Mouse (Mus musculus): ENCODE results near the gene Gm11060. TPM values are rescaled to one million over a fixed set of nuclear protein-coding genes. Genes with fewer than 3 reads are reported as not detected.

Gm11060 gene
- total RNA-seq, 1 experiment from 2014 or later = not detected

GRCm38 (mm10) chr2:105117669-105118068 is 25.9 kb downstream of the Gm11060 start:
- DNase-seq = no peak

- no peak for DNase-seq
These were observed 30.4 kb downstream of the Gm11060 start for GRCm38 (mm10) chr2:105122216-105122615.

- DNase-seq = peak; percentile 24
These were observed 31.1 kb downstream of the Gm11060 start for GRCm38 (mm10) chr2:105122886-105123285.

GRCm38 (mm10) chr2:105123431-105123830 is 31.6 kb downstream of the Gm11060 start:
- no peak for DNase-seq

GRCm38 (mm10) chr2:105123881-105124280 is 32.1 kb downstream of the Gm11060 start:
- DNase-seq = no peak

GRCm38 (mm10) chr2:105124391-105124790 is 32.6 kb downstream of the Gm11060 start:
- DNase-seq = no peak

GRCm38 (mm10) chr2:105125205-105125604 is 33.4 kb downstream of the Gm11060 start:
- no peak for DNase-seq

- no peak for DNase-seq
These were observed 33.8 kb downstream of the Gm11060 start for GRCm38 (mm10) chr2:105125641-105126040.

GRCm38 (mm10) chr2:105126279-105126678 is 34.5 kb downstream of the Gm11060 start, which contains the start of gene Wt1:
Gene Wt1 (plus strand): TSS chr2:105126529.
- peak; percentile 52 for DNase-seq

GRCm38 (mm10) chr2:105126691-105127530 is 35.1 kb downstream of the Gm11060 start:
- peak; percentile 24 for DNase-seq

GRCm38 (mm10) chr2:105127531-105128480 is 36.0 kb downstream of the Gm11060 start:
- no peak for DNase-seq

GRCm38 (mm10) chr2:105128564-105128963 is 36.7 kb downstream of the Gm11060 start:
- no peak for DNase-seq

- DNase-seq = no peak
These were observed 38.7 kb downstream of the Gm11060 start for GRCm38 (mm10) chr2:105130351-105131060.

- no peak for DNase-seq
These were observed 39.4 kb downstream of the Gm11060 start for GRCm38 (mm10) chr2:105131061-105131810.

- no peak for DNase-seq
These were observed 39.9 kb downstream of the Gm11060 start for GRCm38 (mm10) chr2:105131811-105132100.

- no peak for DNase-seq
These were observed 40.5 kb downstream of the Gm11060 start for GRCm38 (mm10) chr2:105132300-105132699.

GRCm38 (mm10) chr2:105132933-105133795 is 41.3 kb downstream of the Gm11060 start:
- DNase-seq = no peak

GRCm38 (mm10) chr2:105134296-105134695 is 42.5 kb downstream of the Gm11060 start:
- DNase-seq = peak; percentile 15

GRCm38 (mm10) chr2:105139471-105139870 is 47.7 kb downstream of the Gm11060 start:
- no peak for DNase-seq

- no peak for DNase-seq
These were observed 49.6 kb downstream of the Gm11060 start for GRCm38 (mm10) chr2:105141371-105141770.

Data from adrenal gland, postnatal 14 days (tissue).